Mouse (Mus musculus) heart, embryonic 12.5 days (tissue): ENCODE measurements around the gene Trim62. TPM values are rescaled to one million over a fixed set of nuclear protein-coding genes. Genes with fewer than 3 reads are reported as not detected.
A peak's percentile ranks its signal among the peaks of the same experiment; 100 is the strongest.

Source experiments
- ATAC-seq: fragments of 200-750 bp; cut with Nextera tagmentation; 2 replicates; pipeline ENCODE4 v1.8.0; 2017; ENCODE audit warnings: moderate TSS enrichment, moderate library complexity; ENCODE audit not compliant: insufficient number of reproducible peaks, low FRiP score
- H3K27ac ChIP-seq: fragments of 300-500 bp; sonication (generic); 2 replicates; pipeline ENCODE4 v1.5.1; 2016; ENCODE audit warnings: mild to moderate bottlenecking, moderate library complexity; ENCODE audit not compliant: poor library complexity, severe bottlenecking
- H3K27me3 ChIP-seq: fragments of 300-500 bp; sonication (generic); replicated peaks from 2 replicates; pipeline ENCODE4 v1.6.1; 2016; ENCODE audit warnings: mild to moderate bottlenecking, moderate library complexity
- H3K36me3 ChIP-seq: fragments of 300-500 bp; sonication (generic); 2 replicates; pipeline ENCODE4 v1.6.1; 2016; ENCODE audit warnings: mild to moderate bottlenecking, moderate library complexity
- H3K4me1 ChIP-seq: fragments of 300-500 bp; sonication (generic); replicated peaks from 2 replicates; pipeline ENCODE4 v1.6.1; 2016; ENCODE audit warnings: mild to moderate bottlenecking
- H3K4me2 ChIP-seq: fragments of 300-500 bp; sonication (generic); 2 replicates; pipeline ENCODE4 v1.6.1; 2016; ENCODE audit warnings: mild to moderate bottlenecking, moderate library complexity
- H3K4me3 ChIP-seq: fragments of 300-500 bp; sonication (generic); 2 replicates; pipeline ENCODE4 v1.5.1; 2016; ENCODE audit warnings: mild to moderate bottlenecking
- H3K9ac ChIP-seq: fragments of 300-500 bp; sonication (generic); 2 replicates; pipeline ENCODE4 v1.6.1; 2016; ENCODE audit warnings: mild to moderate bottlenecking, moderate library complexity
- H3K9me3 ChIP-seq: fragments of 300-500 bp; sonication (generic); replicated peaks from 2 replicates; pipeline ENCODE4 v1.6.1; 2016; ENCODE audit warnings: mild to moderate bottlenecking, moderate library complexity
- WGBS: fragments of 180-500 bp; shearing (Covaris S2); methylation state at CpG from one replicate; pipeline ENCODE4 v1.1.7; 2016; 5-methylcytosine and 5-hydroxymethylcytosine counted together
- polyA plus RNA-seq: library from polyadenylated mRNA; unstranded; fragments of >200 nt; fragmentation: Nextera tagmentation; extraction: Ambion mirVana; gene quantifications from 2 replicates; pipeline ENCODE4 v1.2.1, GENCODE M21; 2016

Trim62 gene
- polyA plus RNA-seq, 1 experiment from 2014 or later = 5.0 TPM

DNA sequence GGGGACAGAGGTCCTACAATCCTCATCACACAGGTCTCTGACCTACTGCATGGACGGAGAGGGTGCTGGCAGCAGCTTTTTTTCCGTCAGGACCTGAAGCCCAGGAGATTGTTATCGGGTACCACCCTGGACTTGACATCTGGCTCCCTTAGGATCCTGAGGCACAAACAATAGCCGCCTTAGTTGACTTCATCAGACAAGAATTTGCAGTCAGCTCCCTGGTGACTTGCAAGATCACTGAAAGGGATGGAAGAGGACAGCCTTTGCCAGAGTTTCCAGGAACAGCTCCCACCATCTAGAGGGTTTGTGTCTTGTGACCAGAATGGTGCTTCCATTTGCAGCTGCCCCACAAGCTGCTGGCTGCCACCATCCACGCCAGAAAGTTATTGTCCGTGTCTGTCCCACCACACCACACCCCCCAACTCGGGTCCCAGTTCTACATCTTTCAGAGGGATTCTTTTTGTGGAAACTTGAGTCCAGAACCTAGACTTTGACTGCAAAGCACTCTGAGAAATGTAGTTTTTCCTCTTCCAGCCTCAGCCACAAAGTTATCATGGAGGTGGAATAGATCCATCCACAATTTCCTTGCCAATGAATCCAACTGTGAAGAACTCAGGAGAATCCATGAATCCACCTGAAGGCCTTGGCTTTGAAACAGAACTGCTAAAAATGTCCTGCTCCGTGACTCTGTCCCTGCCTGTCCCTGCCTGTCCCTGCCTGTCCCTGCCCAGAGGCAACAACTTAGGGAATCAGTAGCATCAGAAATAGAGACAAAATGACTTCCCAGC is 27.1 kb downstream of the Trim62 start:
- Histone ChIP-seq H3K4me1 (0 out of 2 replicates have a peak, but pooled peaks cover 4% of the 10 kb centered on the region), H3K4me2 (no peak overlapping the region), H3K36me3 (peaks cover 12% of the 10 kb centered on the region), H3K9me3 (no peaks in the 10 kb centered on the region), H3K27me3 (peaks cover 7% of the 10 kb centered on the region; the same call in 1 of the 2 replicates), H3K9ac (no peak overlapping the region), H3K4me3 (no peak overlapping the region), H3K27ac (no peak overlapping the region)
- no peak for ATAC-seq
- 62% methylated on average over 8 of the region's 8 CpGs for WGBS

DNA sequence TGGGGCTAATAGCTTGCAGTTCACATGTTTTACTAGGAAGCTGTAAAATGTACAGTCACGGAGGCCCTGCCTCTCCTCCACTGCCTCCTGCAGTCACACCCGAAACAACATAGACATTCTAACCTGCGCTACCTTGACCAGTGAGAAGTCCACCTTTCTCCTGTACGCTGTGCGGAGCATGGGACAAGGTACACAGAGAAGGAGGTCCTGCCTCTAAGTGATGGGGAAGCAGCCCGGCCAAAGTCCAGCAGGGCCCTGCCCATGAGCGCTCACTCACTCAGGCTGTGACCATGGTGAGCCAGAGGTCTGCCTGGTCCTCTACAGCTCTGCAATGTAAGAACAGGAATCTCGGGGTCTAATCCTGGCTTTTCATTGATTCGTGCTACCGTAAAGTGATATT is 28.7 kb downstream of the Trim62 start:
- no peaks in the 10 kb centered on the region for H3K27me3 ChIP-seq
- no peak overlapping the region for H3K9ac ChIP-seq
- H3K9me3 ChIP-seq = no peaks in the 10 kb centered on the region
- H3K4me3 ChIP-seq = no peak overlapping the region
- H3K4me1 ChIP-seq = 0 out of 2 replicates have a peak, but pooled peaks cover 4% of the 10 kb centered on the region
- no peak overlapping the region for H3K4me2 ChIP-seq
- peaks cover 12% of the 10 kb centered on the region for H3K36me3 ChIP-seq
- no peak overlapping the region for H3K27ac ChIP-seq
- 82% methylated on average over 10 of the region's 10 CpGs for WGBS
- ATAC-seq = no peak

DNA sequence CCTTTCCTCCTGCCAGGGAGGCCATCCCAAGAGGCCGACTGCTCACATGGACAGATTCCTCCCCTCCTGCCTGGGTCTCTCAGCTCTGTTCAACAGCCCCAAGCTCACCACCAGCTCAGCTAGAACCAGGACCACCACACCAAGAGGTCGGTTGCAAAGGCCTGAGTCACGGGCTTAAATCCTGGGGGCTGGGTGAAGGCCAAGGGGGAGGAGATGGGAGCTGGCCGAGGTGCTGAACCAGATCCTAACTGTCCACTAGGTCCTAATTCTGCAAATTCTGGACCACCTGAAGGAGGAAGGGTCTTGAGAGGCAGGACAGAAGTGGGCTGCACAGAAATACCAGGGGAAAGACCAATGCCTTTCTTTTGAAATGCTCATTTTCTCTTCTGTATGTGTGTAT is 30.4 kb downstream of the Trim62 start:
- Histone ChIP-seq H3K27ac (no peak overlapping the region), H3K4me3 (no peak overlapping the region), H3K27me3 (no peaks in the 10 kb centered on the region), H3K9me3 (no peaks in the 10 kb centered on the region), H3K9ac (no peak overlapping the region), H3K4me1 (peaks cover 8% of the 10 kb centered on the region), H3K36me3 (peaks cover 12% of the 10 kb centered on the region), H3K4me2 (no peak overlapping the region)
- no peak for ATAC-seq
- WGBS = 14% methylated on average over 4 of the region's 4 CpGs

DNA sequence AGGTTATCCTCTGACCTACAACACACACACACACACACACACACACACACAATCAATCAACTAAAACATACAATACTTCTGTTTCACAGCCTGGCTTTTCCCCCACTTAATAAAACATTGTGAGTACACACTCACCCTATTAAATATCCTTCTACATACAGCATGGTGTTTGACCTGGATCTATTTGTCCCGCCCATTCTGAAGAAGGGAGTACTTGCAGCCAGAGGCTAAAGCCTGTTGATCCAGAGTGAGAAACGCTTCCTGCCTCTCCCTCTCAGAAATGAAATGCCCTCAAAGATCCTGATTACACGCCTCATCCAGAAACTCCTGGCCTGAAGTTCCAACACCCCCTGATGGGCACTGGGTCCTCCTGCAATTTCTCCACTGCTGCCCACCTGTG is 33.7 kb downstream of the Trim62 start:
- peaks cover 14% of the 10 kb centered on the region for H3K4me1 ChIP-seq
- no peak overlapping the region for H3K4me2 ChIP-seq
- ATAC-seq = no peak
- H3K36me3 ChIP-seq = no peaks in the 10 kb centered on the region
- H3K27ac ChIP-seq = no peak overlapping the region
- 71% methylated on average over 3 of the region's 3 CpGs for WGBS
- H3K9ac ChIP-seq = no peak overlapping the region
- H3K27me3 ChIP-seq = peaks cover 15% of the 10 kb centered on the region; the same call in 1 of the 2 replicates
- H3K9me3 ChIP-seq = no peaks in the 10 kb centered on the region
- no peak overlapping the region for H3K4me3 ChIP-seq

DNA sequence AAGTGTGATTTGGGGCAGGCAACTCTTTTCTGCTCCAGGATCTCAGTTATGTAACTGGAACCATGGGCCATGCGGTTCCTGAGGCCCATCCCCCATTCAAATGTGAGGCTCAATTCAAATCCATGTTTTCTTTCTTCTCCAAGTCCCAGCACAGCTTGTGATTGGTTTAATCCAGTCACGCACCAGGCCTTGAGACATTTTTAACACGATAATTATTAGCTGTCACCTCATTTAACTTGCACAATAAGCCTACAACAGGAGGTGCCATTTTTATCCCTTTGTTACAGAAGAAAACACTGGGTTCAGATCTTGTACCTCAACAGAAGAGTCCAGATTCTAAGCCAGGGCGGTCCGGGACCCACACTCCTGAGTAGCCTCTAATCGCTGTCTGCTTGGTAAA is 34.4 kb downstream of the Trim62 start:
- no peak overlapping the region for H3K4me2 ChIP-seq
- no peak overlapping the region for H3K9ac ChIP-seq
- H3K27ac ChIP-seq = peak overlapping the region; percentile 23; the same call in 1 of the 2 replicates
- H3K36me3 ChIP-seq = no peaks in the 10 kb centered on the region
- no peaks in the 10 kb centered on the region for H3K9me3 ChIP-seq
- H3K4me1 ChIP-seq = peaks cover 14% of the 10 kb centered on the region
- no peak overlapping the region for H3K4me3 ChIP-seq
- peaks cover 15% of the 10 kb centered on the region; the same call in 1 of the 2 replicates for H3K27me3 ChIP-seq
- no peak for ATAC-seq
- 81% methylated on average over 6 of the region's 6 CpGs for WGBS

DNA sequence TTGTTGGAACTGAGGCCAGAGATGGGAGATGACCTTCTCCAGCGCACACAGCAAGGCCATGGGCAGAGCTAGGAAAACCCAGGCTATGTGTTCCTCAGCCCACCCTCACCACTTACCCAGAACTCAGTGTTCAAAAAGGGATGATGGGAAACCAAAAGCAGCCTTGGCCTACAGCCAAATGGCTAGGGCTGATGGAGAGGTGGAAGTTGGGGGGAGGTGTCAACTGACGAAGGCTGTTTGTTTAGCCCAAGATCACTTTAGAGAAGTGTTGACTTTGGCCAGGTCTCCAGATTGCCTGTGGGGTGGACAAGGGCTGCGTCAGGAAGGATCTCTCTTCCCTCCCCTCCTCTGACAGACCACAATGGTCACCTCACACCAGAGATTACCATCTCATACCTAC is 34.8 kb downstream of the Trim62 start:
- Histone ChIP-seq H3K27ac (peak overlapping the region; percentile 23; the same call in 1 of the 2 replicates), H3K4me2 (peak overlapping the region; percentile 12; the same call in 1 of the 2 replicates), H3K9me3 (no peaks in the 10 kb centered on the region), H3K36me3 (no peaks in the 10 kb centered on the region), H3K27me3 (peaks cover 15% of the 10 kb centered on the region), H3K4me3 (no peak overlapping the region), H3K9ac (no peak overlapping the region), H3K4me1 (peaks cover 14% of the 10 kb centered on the region)
- 30% methylated on average over 3 of the region's 3 CpGs for WGBS
- peak; percentile 83 for ATAC-seq

DNA sequence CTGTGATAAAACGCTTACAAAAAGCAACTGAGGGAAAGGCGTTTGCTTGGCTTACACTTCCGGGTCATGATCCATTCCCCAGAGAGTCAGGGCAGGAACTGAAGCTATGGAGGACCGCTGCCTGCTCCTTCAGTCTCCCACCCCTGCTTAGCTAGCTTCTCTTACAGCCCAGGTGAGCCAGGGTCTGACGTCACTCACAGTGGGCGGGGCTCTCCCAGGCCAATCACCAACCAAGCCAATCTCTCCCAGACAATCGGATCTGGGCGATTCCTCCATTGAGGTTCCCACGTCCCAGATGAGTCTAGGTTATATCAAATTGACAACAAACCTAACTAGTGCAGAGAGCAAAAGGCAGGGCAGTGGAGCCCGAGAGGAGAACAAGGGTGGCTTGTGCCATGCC is 35.7 kb downstream of the Trim62 start:
- Histone ChIP-seq H3K9ac (no peak overlapping the region), H3K4me2 (no peak overlapping the region), H3K27me3 (peaks cover 15% of the 10 kb centered on the region), H3K9me3 (no peaks in the 10 kb centered on the region), H3K4me3 (no peak overlapping the region), H3K36me3 (no peaks in the 10 kb centered on the region), H3K27ac (no peak overlapping the region), H3K4me1 (peaks cover 14% of the 10 kb centered on the region)
- no peak for ATAC-seq
- WGBS = 23% methylated on average over 10 of the region's 10 CpGs

DNA sequence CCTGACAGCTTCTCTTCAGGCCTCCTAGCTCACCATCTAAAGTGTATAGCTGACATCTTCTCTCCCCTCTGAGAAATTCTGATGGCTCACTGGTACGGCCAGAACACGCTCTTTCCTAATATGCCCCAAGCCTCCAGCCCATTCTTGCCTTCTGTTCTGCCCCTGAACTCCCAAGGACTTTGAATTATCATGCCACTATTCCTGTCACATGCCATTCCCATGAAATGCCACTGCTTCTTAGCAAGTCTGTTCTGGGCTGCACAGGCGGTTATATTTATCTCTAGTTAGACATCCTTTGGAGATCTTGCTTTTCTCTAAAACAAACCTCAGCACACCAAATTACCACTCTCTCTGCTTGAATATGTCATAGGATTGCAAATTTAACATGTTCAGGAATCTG is 40.2 kb downstream of the Trim62 start:
- peaks cover 15% of the 10 kb centered on the region for H3K27me3 ChIP-seq
- 69% methylated on average over 3 of the region's 3 CpGs for WGBS
- H3K9me3 ChIP-seq = no peaks in the 10 kb centered on the region
- no peak overlapping the region for H3K4me2 ChIP-seq
- no peaks in the 10 kb centered on the region for H3K36me3 ChIP-seq
- no peak overlapping the region for H3K27ac ChIP-seq
- H3K9ac ChIP-seq = no peak overlapping the region
- peaks cover 15% of the 10 kb centered on the region for H3K4me1 ChIP-seq
- ATAC-seq = no peak
- H3K4me3 ChIP-seq = no peak overlapping the region

DNA sequence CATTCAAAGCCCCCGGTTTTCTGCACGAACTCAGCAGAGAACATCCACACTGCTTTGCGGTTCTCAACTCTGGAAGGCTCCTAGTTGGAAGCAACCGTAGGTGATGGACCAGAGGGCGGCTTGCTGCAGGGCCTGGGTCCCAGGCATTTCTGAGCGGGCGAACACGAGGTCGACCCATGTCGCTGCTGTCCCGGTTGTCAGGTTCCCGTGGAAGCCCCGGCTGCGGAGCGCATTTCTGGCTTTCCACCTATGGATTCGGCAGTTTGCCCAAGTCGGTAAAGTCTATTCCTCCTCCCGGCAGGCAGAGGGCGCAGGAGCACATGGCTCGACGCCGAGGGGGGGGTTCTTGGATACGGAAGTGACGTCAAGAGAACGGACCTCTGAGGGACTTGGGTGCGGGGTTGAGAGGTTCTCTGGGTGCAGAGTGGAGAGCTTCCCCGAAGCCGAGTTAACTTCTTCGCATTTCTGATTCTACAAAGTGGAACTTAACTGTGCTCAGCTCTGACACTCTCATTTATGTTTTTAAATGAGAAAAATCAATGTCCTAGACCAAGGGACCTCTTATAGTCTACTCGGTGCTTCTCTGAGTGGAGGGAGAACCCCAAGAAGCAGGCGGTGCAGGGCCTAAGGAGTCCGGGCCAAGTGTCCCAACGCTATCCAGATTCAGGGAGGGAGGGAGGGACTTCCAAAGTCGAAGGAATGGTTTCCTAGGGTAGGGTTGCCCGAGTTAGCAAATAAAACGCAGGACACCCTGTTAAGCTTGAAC is 41.6 kb downstream of the Trim62 start:
- no peak for ATAC-seq
- 0 out of 2 replicates have a peak, but pooled peaks cover 9% of the 10 kb centered on the region for H3K4me1 ChIP-seq
- peak overlapping the region; percentile 55; the same call in 1 of the 2 replicates for H3K9ac ChIP-seq
- peak overlapping the region; percentile 41 for H3K4me3 ChIP-seq
- no peaks in the 10 kb centered on the region for H3K9me3 ChIP-seq
- peak overlapping the region; percentile 67 for H3K4me2 ChIP-seq
- H3K36me3 ChIP-seq = no peaks in the 10 kb centered on the region
- no peak overlapping the region for H3K27ac ChIP-seq
- WGBS = 14% methylated on average over 36 of the region's 36 CpGs
- peaks cover 16% of the 10 kb centered on the region for H3K27me3 ChIP-seq

DNA sequence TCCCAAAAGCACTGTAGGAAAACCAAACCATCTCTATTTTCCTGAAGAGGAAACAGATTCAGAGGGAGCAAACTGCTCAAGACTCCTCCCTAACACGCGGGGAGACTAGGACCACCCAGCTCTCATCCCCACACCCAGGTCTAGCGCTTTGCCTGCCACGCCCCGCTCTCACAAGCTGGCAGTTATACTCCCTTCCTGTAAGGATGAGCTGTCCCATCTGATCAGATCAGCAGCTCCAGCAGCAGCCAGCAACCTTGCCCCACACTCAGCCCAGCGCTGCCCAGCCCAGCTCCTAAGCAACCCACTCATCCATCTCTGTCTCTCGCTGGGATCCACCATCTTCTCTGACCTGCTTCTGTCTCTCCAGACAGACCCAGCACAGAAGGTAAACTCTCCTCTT is 49.4 kb downstream of the Trim62 start:
- no peak overlapping the region for H3K9ac ChIP-seq
- 60% methylated on average over 7 of the region's 7 CpGs for WGBS

DNA sequence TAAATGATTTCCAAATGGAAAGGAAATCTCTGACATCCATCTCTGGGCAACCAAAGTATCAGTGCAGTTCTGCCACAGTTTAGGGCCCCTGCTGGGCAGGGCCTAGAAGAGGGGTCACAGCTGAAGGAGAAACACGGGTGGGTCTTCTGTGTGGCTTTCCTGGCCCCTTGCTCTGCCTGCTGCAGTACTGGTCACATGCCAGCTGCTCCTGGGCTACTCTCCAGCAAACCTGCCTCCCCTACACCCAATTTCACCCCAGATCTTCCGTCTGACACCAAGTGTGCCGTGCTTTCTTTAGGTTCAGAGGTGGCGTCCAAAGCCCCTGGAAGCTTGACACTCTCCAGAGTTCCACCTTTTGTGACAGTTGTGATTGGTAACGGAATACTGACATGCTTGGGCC is 52.2 kb downstream of the Trim62 start:
- ATAC-seq = no peak
- no peaks in the 10 kb centered on the region for H3K36me3 ChIP-seq
- no peak overlapping the region for H3K27ac ChIP-seq
- 0 out of 2 replicates have a peak, but pooled peaks cover 5% of the 10 kb centered on the region for H3K4me1 ChIP-seq
- no peak overlapping the region for H3K9ac ChIP-seq
- no peak overlapping the region for H3K4me3 ChIP-seq
- peaks cover 14% of the 10 kb centered on the region; the same call in 1 of the 2 replicates for H3K27me3 ChIP-seq
- 50% methylated on average over 5 of the region's 5 CpGs for WGBS
- 0 out of 2 replicates have a peak, but pooled peaks cover 5% of the 10 kb centered on the region for H3K9me3 ChIP-seq
- no peak overlapping the region for H3K4me2 ChIP-seq

More for the DNA sequence above, 49.4 kb downstream of the Trim62 start:
- H3K4me2 ChIP-seq = no peak overlapping the region
- no peak overlapping the region for H3K4me3 ChIP-seq
- 0 out of 2 replicates have a peak, but pooled peaks cover 5% of the 10 kb centered on the region for H3K9me3 ChIP-seq
- H3K36me3 ChIP-seq = no peaks in the 10 kb centered on the region
- no peak overlapping the region for H3K27ac ChIP-seq
- H3K4me1 ChIP-seq = no peaks in the 10 kb centered on the region
- H3K27me3 ChIP-seq = peaks cover 22% of the 10 kb centered on the region; the same call in 1 of the 2 replicates
- ATAC-seq = no peak
